In the genomic region with DNA sequence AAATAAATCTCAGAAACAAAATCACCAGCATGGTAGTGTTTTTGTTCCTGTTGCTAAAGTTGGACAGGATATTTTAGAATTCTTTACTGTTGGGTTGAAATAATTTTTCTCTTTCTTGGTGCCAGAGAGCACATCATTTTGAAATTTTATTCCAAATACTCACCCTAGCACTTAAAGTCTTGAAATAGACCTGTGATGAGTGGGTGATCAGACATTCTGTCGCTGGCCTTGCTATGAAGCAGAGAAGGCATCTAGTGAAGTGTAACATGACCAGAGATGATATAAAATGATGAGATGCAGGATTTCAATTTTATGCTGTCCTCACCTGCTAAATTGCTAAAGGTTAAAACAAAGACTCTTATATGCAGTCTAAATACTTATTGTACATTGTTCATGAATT, we compare ENCODE assay signal across 29 mouse cellular contexts.
DNase-seq lines count a peak whose midpoint lies in the region; TF ChIP-seq lines count a peak whose summit lies in the region.
"Had no signal": no experiment of that assay in that cellular context is flagged by ENCODE, and none has a peak within 500 bp of the region (broad histone marks: within the 10 kb centered on the region; RNA-seq: fewer than 3 reads in every experiment).

No protein-coding gene starts in this region.

- no peak overlapping the region for H3K4me3 ChIP-seq in left cerebral cortex, adult 2 months
- H3K4me3 ChIP-seq: embryonic facial prominence, embryonic 10.5 days; embryonic facial prominence, embryonic 13.5 days; erythroblast, embryonic 14.5 days; forebrain, embryonic 12.5 days; forebrain, embryonic 15.5 days; heart, adult 2 months; heart, embryonic 10.5 days; heart, embryonic 13.5 days had no signal

- peak overlapping the region; percentile 20; the same call in 1 of the 2 replicates for H3K27ac ChIP-seq in left cerebral cortex, adult 2 months
- H3K27ac ChIP-seq: embryonic facial prominence, embryonic 10.5 days; embryonic facial prominence, embryonic 13.5 days; forebrain, embryonic 12.5 days; forebrain, embryonic 15.5 days; heart, adult 2 months; heart, embryonic 10.5 days; heart, embryonic 13.5 days; hindbrain, embryonic 14.5 days; hindbrain, postnatal 0 days had no signal

- intact Hi-C loops in left cerebral cortex, adult 2 months (cut with DNase I) = loop anchor here (5.0 kb wide), 2 partner anchors 39 to 439 kb away; no protein-coding TSS in a partner anchor
- intact Hi-C loops in left cerebral cortex, postnatal 10 days (cut with DNase I) = no loop called here

- peak; percentile 40 to 60 for DNase-seq in frontal cortex, adult 2 months (ENCODE audit: extremely low spot score in 1 of 2, low spot score in 1 of 2)
- DNase-seq in frontal cortex, postnatal 14 days (ENCODE audit: low spot score in 2 of 2) = no peak
- no peak for DNase-seq in left cerebral cortex, adult 2 months (ENCODE audit: extremely low spot score in 1 of 2, low spot score in 2 of 2)
- no peak for DNase-seq in left cerebral cortex, postnatal 10 days (ENCODE audit: extremely low spot score in 1 of 2, low spot score in 2 of 2)
- DNase-seq in right cerebral cortex, adult 18-20 months = peak; percentile 31
- DNase-seq in right cerebral cortex, postnatal 10 days (ENCODE audit: low spot score in 2 of 2) = no peak
- DNase-seq in cerebellum, postnatal 36 days = no peak
- DNase-seq: adrenal gland, postnatal 10 days; adrenal gland, postnatal 36 days; B cell, adult 2 months; cerebellum, adult 11 months; cerebellum, adult 2 months; cerebellum, adult 9-11 months; cerebellum, postnatal 25 days; embryo, embryonic 11 days; gastrocnemius, postnatal 10 days; gastrocnemius, postnatal 36 days; heart, adult 2 months; heart, postnatal 14 days; heart, postnatal 4 days had no signal

- no peak for TF ChIP-seq CTCF in left cerebral cortex, adult 2 months (IDR thresholded peaks at IDR 0.05)

Comparison
In these comparisons a context has a peak if more than half of its experiments do, and no peak if none do; other contexts are left out.
1. DNase-seq: peak in frontal cortex, adult 2 months (2 of 2) and right cerebral cortex, adult 18-20 months (single experiment); none in frontal cortex, postnatal 14 days (0 of 2), left cerebral cortex, adult 2 months (0 of 2), left cerebral cortex, postnatal 10 days (0 of 2), right cerebral cortex, postnatal 10 days (0 of 2) and cerebellum, postnatal 36 days (0 of 2).